Mouse (Mus musculus) cerebellum, adult 11 months (tissue): ENCODE data around the gene Alg11.

Source experiments
- DNase-seq: peaks from one replicate; pipeline ENCODE4 v3.0.0; 2022

The Alg11 gene

GRCm38 (mm10) chr8:22079313-22080007, 18.9 kb downstream of the Alg11 start:
- no peak for DNase-seq

- no peak for DNase-seq
These were observed 28.7 kb downstream of the Alg11 start for GRCm38 (mm10) chr8:22089226-22089625.

GRCm38 (mm10) chr8:22091568-22091967, 31.0 kb downstream of the Alg11 start:
- DNase-seq = no peak

- no peak for DNase-seq
These were observed 46.5 kb downstream of the Alg11 start for GRCm38 (mm10) chr8:22107020-22107419.
